Mouse (Mus musculus) fat pad, adult 2 months (tissue): ENCODE data around the gene Bloc1s5.

Experiments
- DNase-seq: peaks from one replicate; pipeline ENCODE4 v3.0.0-alpha.2; 2011; ENCODE audit warnings: low read depth, low spot score; ENCODE audit errors: extremely low read depth

The Bloc1s5 gene

GRCm38 (mm10) chr13:38574668-38575067 lies 60.2 kb downstream of the Bloc1s5 start:
- no peak for DNase-seq

GRCm38 (mm10) chr13:38573281-38573680 lies 61.6 kb downstream of the Bloc1s5 start:
- no peak for DNase-seq

DNA sequence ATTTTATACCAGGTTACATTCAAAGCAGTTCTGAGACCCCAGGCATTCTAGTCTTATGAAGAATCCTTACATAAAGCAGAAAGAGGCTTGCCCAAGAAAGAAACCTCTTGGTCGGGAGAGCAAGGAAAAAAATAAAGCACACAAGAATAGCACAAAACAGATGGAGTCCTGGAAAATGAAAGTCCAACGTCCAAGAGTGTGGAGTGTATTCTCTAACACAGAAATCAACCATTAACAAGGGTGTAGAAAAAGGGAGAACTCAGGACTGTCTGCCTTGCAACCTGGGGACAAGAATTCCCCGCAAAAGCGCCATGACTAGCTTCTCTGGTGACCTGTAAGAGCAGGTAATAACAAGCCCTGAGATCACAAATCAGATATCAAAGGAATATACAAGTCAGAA lies 69.7 kb downstream of the Bloc1s5 start:
- no peak for DNase-seq

DNA sequence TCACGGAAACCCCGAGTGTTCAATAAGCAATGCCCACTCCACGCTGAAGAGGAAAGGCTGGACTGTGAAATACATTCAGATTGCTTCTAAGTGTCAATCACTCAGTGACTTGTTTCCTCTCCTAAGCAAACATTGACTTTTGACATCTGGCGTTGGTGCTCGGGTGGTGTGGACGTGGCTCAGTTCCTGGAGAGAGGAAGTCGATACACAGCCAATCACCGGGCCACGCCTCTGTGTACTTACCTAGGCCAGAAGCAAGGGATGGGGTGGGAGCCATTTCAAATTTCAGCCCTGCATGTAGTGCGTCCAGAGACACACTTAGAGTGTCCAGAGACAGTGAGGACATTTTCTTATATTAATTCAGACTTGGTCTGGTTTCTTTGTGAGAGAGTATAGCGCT lies 80.3 kb downstream of the Bloc1s5 start:
- no peak for DNase-seq

- no peak for DNase-seq
These were observed 80.7 kb downstream of the Bloc1s5 start for GRCm38 (mm10) chr13:38554210-38554609.

- no peak for DNase-seq
These were observed 86.2 kb downstream of the Bloc1s5 start for GRCm38 (mm10) chr13:38548681-38549080.

DNA sequence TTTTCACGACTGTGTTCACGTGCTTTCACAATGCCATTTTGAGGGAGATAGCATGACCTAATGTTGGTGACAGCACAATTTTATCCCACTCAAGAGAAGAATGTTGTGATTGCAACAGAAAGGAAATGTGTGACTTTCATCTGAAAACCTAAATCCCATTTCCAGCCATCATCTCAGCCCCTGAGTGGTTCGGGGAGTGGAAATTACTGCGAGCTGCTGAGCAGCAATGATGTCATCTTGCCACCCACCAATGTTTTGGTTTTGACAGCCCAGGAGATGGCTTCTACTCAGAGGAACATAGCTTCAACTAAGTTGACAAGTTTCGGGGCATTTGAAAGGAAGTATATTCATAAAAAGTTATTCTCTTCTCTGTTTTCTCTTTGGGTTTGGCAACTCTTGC lies 87.2 kb downstream of the Bloc1s5 start:
- DNase-seq, result no peak

- no peak for DNase-seq
These were observed 88.2 kb downstream of the Bloc1s5 start for GRCm38 (mm10) chr13:38546754-38547153.

DNA sequence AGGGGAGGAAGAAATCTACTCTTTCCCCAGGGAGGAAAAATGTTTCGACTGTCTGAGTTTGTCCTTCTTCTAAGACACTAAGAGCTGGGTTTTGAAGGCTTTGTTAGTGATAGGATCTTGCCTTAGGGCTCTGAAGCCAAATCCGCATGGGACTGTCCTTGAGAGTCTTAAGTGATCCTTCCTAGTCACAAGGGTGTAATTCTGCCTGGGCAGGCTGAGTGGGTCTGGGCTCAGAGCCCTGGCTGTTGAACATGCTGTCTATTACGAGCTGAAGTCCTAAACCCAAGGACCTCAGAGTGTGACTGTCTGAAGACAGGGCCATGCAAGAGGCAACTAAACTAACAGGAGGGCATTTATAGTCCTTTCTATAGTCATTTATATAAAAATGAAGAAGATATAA lies 89.4 kb downstream of the Bloc1s5 start:
- no peak for DNase-seq

DNA sequence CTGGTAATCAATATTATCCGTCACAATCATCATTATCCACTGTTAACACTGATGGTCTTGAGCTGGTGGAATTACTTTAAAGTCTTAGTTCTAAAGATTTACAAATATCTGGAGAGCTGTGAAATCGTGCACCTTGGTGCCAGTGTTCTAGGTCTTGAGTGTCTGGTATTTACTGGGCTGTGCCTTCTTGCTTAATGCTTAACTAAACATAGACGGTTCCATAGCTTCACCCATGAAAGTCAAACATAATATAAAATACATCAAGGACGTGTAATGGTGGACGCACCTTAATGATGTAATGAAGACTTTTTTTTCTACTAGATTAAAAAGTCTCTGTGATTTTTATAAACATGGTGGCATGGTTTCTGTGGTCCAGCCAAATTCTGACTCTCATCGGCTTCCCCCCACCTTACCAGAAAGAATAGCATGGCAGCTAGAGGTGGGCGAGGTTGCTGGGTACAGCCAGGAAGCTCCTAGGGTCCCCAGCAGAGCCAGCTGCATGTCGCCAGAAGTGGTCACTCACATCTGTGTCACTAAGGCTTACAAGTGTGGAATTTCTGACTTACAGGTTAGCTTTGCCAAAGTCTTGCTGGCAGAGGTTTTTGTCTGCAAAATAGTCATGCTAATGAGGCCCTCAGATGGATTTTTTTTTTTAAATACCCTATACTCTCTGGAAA lies 90.0 kb downstream of the Bloc1s5 start:
- DNase-seq, result no peak

DNA sequence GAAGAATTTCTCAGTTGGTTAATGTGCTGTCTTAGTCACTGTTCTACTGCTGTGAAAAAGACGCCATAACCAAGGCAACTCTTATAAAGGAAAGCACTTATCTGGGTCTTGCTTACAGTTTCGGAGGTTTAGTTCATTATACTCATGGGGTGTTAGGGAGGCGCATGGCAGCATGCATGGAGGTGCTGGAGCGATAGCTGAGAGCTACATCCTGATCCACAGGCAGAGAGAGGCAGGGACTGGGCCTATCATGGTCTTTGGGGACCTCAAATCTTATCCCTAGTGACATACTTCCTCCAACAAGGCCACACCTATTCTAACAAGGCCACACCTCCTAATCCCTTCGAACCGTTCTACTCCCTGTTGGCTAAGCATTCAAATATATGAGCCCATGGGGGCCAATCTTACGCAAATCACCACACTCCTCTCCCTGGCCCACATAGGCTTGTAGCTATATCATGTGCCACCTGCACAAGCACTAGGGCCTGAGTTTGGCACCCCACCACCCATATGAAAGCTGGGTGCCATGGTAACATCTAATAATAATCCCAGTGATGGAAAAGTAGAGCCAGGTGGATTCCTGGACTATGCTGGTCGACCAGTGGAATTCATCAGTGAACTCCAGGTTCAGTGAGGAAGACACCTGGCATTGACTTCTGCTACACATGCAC lies 91.3 kb downstream of the Bloc1s5 start:
- DNase-seq, result no peak
